Mouse (Mus musculus): ENCODE results near the gene Defb21. TPM values are rescaled to one million over a fixed set of nuclear protein-coding genes. Genes with fewer than 3 reads are reported as not detected.

Defb21 gene
- total RNA-seq (2021): not detected
- long read RNA-seq, experiment 1: 0 reads
- long read RNA-seq, experiment 2: 0 reads

DNA sequence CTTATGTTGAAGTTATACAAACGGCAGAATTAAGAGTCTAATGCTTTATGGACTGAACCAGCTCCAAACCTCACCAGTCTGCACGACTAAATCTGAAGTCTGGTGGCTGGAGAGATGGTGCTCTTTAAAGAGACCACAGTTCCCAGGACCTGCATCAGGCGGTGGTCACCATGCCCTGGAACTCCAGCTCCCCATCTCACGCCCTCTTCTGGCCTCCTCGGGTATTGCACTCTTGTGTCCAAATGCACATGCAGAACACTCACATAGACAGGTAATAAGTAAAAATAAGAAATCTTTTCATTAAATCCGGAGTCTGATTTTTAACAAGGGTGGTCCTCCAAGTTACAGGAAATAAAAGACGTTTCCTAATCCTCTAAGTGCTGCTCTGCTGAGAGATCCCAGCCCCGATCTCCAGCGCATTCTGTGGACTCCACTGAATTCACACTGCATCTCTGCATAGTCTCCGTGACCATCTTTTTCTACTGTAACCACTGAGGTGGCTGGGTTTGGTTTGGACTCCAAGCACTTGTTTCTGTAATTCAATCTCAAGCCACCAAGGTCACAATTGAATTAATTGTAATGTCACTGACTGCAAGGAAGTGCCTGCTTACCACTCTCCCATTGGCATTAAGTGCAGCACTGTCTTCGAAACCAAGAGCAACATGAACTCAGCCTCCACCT is at the start of gene Defb21:
Gene Defb21, plus strand, starts transcription at position 631 of the 681 bp plus-strand sequence.
- DNase-seq: no peak

DNA sequence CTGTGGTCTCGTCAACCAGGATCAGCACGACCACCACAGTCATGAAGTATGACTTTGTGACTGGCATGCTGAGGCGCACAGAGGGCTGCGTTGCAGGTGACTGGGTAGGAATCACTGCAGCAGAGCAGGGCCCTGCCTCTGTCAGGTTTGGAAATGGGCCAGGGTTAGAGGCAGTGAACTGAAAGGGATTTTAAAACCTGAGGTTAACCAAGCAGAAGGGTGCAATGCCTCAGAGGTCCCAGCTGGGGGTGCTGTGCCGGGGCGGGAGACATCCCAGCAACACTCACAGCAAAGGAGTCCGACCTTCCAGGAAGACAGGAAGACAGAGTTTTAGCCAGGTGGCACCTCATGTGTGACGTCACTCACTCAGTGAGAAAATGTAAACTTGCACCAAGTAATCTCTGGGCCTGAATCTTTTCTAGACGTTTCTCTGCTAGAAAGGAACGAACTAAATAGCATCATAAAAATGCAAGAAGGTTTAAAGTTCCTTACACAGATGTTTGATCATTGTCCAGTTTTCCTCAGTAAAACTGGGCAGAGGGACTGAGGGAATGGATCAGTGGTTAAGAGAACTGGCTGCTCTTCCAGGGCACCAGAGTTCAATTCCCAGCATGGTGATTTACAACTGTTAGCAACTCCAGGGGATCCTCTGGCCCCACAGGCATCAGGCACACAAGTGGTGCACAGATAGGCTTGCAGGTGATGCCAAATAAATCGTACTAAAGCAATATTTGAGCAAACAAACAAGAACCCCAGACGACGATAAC is 32.4 kb upstream of the Defb21 start, which contains the start of gene Defb29:
Gene Defb29, minus strand, starts transcription at position 155 of the 767 bp plus-strand sequence.
- no peak for DNase-seq

- DNase-seq: no peak
Observed at GRCm38 (mm10) chr2:152541979-152542378, 30.6 kb upstream of the Defb21 start.

GRCm38 (mm10) chr2:152542897-152543296 is 29.6 kb upstream of the Defb21 start:
- no peak for DNase-seq

DNA sequence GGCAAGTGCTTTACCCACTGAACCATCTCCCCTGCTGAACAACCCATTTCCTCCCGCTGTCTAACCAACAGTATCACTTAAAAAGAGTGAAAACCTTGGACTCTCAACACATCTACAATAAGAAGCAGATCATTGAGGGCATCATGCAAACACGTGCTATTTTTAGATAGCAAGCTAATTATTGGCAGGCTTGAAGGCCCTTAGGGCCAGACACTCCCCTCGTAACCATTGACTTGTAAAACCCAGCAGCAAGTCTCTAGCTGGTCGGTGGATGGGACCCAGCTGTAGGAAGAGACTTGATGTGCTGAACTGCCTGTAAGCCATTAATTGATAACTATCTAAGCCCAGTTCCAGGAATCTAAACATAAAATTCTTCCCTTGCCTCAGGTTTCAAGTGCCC is 29.1 kb upstream of the Defb21 start:
- peak in 1 of 2 experiments; percentile 3 for DNase-seq

- DNase-seq: peak; percentile 3 to 5
Observed at GRCm38 (mm10) chr2:152544691-152545090, 27.9 kb upstream of the Defb21 start.

GRCm38 (mm10) chr2:152548124-152548523 is 24.4 kb upstream of the Defb21 start:
- no peak for DNase-seq

GRCm38 (mm10) chr2:152553774-152554423 is 18.6 kb upstream of the Defb21 start:
- DNase-seq: peak; percentile 35 to 74

GRCm38 (mm10) chr2:152556655-152557054 is 15.9 kb upstream of the Defb21 start:
- DNase-seq: no peak

DNA sequence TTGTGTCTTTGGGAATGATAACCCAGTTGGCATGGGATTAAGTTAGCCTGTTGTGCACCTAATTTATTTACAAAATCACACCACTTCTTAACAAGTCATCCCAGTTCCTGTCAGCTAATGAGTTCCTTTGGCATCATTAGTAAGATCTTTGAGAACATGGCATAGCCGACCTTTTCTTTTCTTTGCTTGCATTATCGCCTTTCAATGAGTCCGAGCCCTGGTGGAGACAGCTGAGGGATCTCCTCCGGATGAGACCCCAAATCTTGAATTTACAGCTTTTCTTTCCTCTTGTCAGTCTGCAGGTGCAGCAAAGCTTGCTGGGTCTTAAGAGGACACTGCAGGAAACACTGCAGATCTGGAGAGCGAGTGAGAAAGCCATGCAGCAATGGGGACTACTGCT is 3.5 kb upstream of the Defb21 start, which contains the start of gene Gm17416:
Gene Gm17416, plus strand, starts transcription at position 301 of the 400 bp plus-strand sequence.
- DNase-seq: no peak

DNA sequence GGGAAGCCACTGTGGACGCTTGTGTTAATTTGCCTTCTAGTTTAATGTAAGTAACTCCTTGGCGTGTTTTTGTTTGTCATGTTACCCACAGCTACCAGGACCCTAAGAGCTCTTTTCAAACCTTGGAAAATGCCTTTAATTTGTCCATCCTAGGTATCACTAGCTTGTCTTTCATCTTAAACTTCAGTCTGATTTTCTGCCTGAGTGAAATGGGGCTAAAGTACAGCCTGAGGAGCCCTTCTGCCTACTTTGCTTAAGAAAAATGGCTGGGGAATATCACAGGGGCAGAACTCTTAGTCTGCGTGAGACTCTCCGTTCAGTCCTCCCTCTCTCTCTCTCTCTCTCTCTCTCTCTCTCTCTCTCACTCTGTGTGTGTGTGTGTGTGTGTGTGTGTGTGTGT is 2.7 kb upstream of the Defb21 start:
- no peak for DNase-seq

- no peak for DNase-seq
Observed at GRCm38 (mm10) chr2:152570313-152570712, 2.2 kb upstream of the Defb21 start.

DNA sequence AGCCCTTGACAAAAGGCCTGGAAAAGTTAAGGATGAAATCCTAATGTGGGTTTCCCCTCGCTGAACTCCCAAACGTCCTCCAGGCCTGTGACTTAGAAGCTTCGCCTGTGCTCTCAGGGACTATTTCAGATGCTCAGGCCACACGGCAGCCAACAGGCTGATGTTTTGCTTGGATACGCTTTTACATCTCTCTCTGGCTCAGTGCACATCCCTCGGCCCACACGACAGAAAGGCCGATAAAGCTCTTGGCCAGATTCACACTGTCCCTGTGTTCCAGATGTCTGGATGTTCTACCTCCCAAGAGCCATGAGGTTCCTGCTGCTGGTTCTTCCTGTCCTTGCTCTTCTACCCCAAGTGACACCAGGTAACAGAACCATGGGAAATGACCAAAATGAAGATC is 940 bp downstream of the Defb21 start:
- DNase-seq: peak; percentile 4 to 21

- no peak for DNase-seq
Observed at GRCm38 (mm10) chr2:152580107-152580506, 7.6 kb downstream of the Defb21 start, which contains the start of gene Defb19. TSS of gene Defb19 (minus strand) at chr2:152580312.

- DNase-seq: no peak
Observed at GRCm38 (mm10) chr2:152580612-152581011, 8.1 kb downstream of the Defb21 start.

DNA sequence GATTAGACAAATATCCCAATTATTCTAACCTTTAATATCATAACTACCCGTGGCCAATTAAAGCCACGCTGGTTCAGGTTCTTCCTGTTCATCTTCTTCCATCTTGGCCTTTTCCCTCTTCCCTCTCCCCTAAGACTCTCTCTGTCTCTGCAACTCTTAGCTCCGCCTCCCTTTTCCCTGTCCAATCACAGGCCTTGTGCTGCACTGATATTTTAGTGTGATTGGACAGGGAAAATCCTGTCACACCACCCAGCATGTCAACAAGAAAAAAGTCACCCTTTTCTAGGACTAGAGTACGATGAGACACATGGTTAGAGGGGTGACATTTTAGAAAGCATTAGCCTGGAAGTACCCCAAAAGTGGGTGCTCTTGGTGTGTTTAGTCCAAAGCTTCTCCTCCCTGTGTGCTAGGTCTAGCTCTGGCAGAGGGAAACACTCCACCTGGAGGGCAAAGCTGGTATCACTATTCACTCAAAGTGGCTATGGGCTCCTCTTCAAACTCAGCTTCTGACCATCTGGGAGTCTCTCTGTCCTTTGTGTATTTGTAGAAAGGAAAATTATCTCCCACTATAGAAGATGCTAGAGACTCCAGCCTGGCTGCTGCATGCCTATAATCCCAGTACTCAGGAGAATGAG is 14.5 kb downstream of the Defb21 start:
- peak in 1 of 2 experiments; percentile 22 for DNase-seq

DNA sequence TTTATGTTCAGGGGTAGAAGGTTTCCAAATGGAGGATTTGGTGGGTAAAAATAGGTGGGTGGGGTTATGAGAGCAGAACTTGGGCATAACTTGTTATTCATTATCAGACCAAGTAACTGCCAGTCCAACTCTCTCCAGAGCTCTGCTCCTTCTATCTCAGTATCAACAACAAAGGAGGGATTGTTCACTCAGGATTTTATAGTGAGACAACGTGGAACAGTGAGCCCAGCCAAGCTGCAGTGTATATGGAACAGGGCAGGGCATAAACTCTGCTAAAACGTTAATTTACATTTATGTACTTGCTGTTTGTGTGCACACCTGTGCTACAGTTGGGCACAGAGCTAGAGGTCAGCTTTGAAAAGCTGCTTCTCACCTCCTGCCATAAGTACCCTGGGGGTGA is 15.9 kb downstream of the Defb21 start:
- DNase-seq: no peak

- DNase-seq: no peak
Observed at GRCm38 (mm10) chr2:152589021-152589420, 16.5 kb downstream of the Defb21 start.

DNA sequence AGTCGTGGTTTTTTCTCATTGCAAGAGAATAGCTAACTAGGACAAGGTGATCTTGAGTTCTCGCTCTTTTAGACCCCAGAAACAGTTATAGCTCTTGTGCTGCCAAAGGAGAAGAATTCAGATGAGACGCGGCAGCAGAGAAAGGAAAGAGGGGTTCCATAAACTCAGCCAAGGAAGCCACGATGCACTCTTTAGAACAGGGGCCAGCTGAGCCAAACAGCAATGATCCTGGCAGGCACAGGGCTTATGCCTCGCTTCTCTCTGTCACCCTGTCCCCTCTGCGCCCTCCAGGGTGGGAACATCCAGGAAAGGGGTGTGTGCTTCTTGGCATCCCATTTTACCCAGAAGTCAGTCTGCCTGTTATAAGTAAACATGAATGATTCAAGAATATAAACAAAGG is 26.8 kb downstream of the Defb21 start, which contains the start of gene Defb45:
Gene Defb45, minus strand, starts transcription at position 101 of the 400 bp plus-strand sequence.
- DNase-seq: no peak

DNA sequence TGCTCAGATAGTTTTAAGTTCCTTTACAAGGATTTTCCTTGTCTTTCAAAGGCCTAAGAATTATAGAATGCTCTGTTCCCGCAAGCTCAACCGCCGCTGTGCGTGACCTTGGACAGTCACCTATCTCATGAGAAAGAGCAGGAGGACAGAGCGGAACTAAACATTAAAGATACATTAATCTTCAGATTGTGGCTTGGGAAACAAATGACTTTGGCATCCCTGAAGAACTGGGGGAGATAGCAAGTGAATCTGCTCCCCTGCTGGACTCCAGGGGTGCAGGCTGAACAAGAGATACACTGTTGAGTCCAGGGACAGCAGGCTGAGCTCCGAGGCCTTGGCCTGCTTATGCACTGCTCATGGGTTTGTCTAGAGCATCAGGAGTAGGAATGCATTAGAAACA is 27.5 kb downstream of the Defb21 start:
- DNase-seq: no peak

GRCm38 (mm10) chr2:152601275-152601960 is 28.9 kb downstream of the Defb21 start:
- DNase-seq: no peak
